Mouse (Mus musculus) kidney, embryonic 16.5 days (tissue): Measurements from ENCODE around the gene Gm10837. TPM values are rescaled to one million over a fixed set of nuclear protein-coding genes. Genes with fewer than 3 reads are reported as not detected.
"Not testable (repeated sequence)": the region's sequence is repeated elsewhere in the genome, so short reads cannot be mapped to it uniquely, and the experiment has no call there.

Source experiments
- ATAC-seq: fragments of 200-750 bp; cut with Nextera tagmentation; 2 replicates; pipeline ENCODE4 v1.8.0; 2017; ENCODE audit warnings: moderate TSS enrichment; ENCODE audit not compliant: low FRiP score, low TSS enrichment
- H3K27ac ChIP-seq: fragments of 300-500 bp; sonication (generic); 2 replicates; pipeline ENCODE4 v1.5.1; 2014; ENCODE audit warnings: low read length
- H3K27me3 ChIP-seq: fragments of 300-500 bp; sonication (generic); 2 replicates; pipeline ENCODE4 v1.6.1; 2014; ENCODE audit warnings: low read length, control low read depth, mixed read lengths; ENCODE audit not compliant: insufficient read depth
- H3K36me3 ChIP-seq: fragments of 300-500 bp; sonication (generic); 2 replicates; pipeline ENCODE4 v1.6.1; 2014; ENCODE audit warnings: low read length, control low read depth, mixed read lengths; ENCODE audit not compliant: insufficient read depth
- H3K4me1 ChIP-seq: fragments of 300-500 bp; sonication (generic); 2 replicates; pipeline ENCODE4 v1.6.1; 2014; ENCODE audit warnings: low read length, control low read depth, mixed read lengths; ENCODE audit not compliant: insufficient read depth
- H3K4me2 ChIP-seq: fragments of 300-500 bp; sonication (generic); replicated peaks from 2 replicates; pipeline ENCODE4 v1.6.1; 2014; ENCODE audit warnings: low read depth, low read length
- H3K4me3 ChIP-seq: fragments of 300-500 bp; sonication (generic); 2 replicates; pipeline ENCODE4 v1.5.1; 2014; ENCODE audit warnings: mild to moderate bottlenecking, low read length
- H3K9ac ChIP-seq: fragments of 300-500 bp; sonication (generic); replicated peaks from 2 replicates; pipeline ENCODE4 v1.6.1; 2014; ENCODE audit warnings: low read length
- H3K9me3 ChIP-seq: fragments of 300-500 bp; sonication (generic); 2 replicates; pipeline ENCODE4 v1.6.1; 2016; ENCODE audit warnings: low read length, control low read depth
- WGBS: fragments of 180-500 bp; shearing (Covaris S2); extraction: QIAGEN DNeasy Blood & Tissue Kit; methylation state at CpG from one replicate; pipeline ENCODE4 v1.1.7; 2014; 5-methylcytosine and 5-hydroxymethylcytosine counted together
- polyA plus RNA-seq: library from polyadenylated mRNA; unstranded; fragments of >200 nt; fragmentation: Nextera tagmentation; extraction: Ambion mirVana; gene quantifications from 2 replicates; pipeline ENCODE4 v1.2.1, GENCODE M21; 2015

Gene Gm10837
- polyA plus RNA-seq, 1 experiment from 2014 or later = not detected

- no peak overlapping the region for H3K27ac ChIP-seq
- H3K4me1 ChIP-seq = peaks cover 23% of the 10 kb centered on the region
- no peaks in the 10 kb centered on the region for H3K9me3 ChIP-seq
- no peaks in the 10 kb centered on the region for H3K36me3 ChIP-seq
- peaks cover 74% of the 10 kb centered on the region for H3K27me3 ChIP-seq
- no peak overlapping the region for H3K4me3 ChIP-seq
- no peak for ATAC-seq
- WGBS = 75% methylated on average over 10 of the region's 10 CpGs
- no peak overlapping the region for H3K4me2 ChIP-seq
- H3K9ac ChIP-seq = no peak overlapping the region
Observed at GRCm38 (mm10) chr14:122454901-122455561, 35.4 kb upstream of the Gm10837 start.

GRCm38 (mm10) chr14:122455562-122455958, 34.8 kb upstream of the Gm10837 start:
- H3K4me3 ChIP-seq = no peak overlapping the region
- peaks cover 18% of the 10 kb centered on the region for H3K4me1 ChIP-seq
- no peaks in the 10 kb centered on the region for H3K9me3 ChIP-seq
- no peak overlapping the region for H3K4me2 ChIP-seq
- H3K36me3 ChIP-seq = no peaks in the 10 kb centered on the region
- no peak overlapping the region for H3K9ac ChIP-seq
- no peak overlapping the region for H3K27ac ChIP-seq
- peaks cover 74% of the 10 kb centered on the region for H3K27me3 ChIP-seq
- no peak for ATAC-seq
- 75% methylated on average over 4 of the region's 4 CpGs for WGBS

GRCm38 (mm10) chr14:122459332-122459731, 31.1 kb upstream of the Gm10837 start:
- H3K4me3 ChIP-seq, H3K4me2 ChIP-seq, H3K9ac ChIP-seq, H3K27ac ChIP-seq, H3K9me3 ChIP-seq, H3K36me3 ChIP-seq, ATAC-seq, H3K4me1 ChIP-seq: not testable (repeated sequence)
- peaks cover 69% of the 10 kb centered on the region for H3K27me3 ChIP-seq
- 86% methylated on average over 6 of the region's 12 CpGs for WGBS

- H3K9me3 ChIP-seq = no peaks in the 10 kb centered on the region
- no peak overlapping the region for H3K4me2 ChIP-seq
- no peak for ATAC-seq
- no peak overlapping the region for H3K4me3 ChIP-seq
- H3K36me3 ChIP-seq = no peaks in the 10 kb centered on the region
- no peak overlapping the region for H3K27ac ChIP-seq
- 87% methylated on average over 1 of the region's 1 CpGs for WGBS
- no peak overlapping the region for H3K9ac ChIP-seq
- H3K27me3 ChIP-seq = peaks cover 70% of the 10 kb centered on the region
- H3K4me1 ChIP-seq = peaks cover 11% of the 10 kb centered on the region
Observed at GRCm38 (mm10) chr14:122459776-122460175, 30.6 kb upstream of the Gm10837 start.

DNA sequence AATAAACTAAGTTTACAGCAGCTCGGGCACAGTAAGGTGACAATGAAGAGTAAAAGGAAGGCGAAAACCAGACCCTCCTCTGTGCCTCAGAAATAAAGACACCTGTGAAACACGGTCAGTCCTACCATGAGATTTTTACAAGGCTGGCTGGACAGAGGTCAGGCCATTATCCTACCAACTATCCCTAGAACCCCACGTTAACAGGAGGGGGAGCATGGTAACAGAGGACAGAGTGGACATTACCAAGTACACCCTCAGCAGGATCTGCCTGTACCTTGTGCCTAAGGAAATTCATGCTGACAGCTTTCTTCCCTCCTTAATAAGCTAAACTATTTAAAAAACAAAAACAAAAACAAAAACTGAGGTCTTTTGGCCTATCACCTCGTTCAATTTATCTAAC, 30.2 kb upstream of the Gm10837 start:
- H3K4me1 ChIP-seq = peaks cover 15% of the 10 kb centered on the region
- H3K27ac ChIP-seq = no peak overlapping the region
- no peak overlapping the region for H3K4me3 ChIP-seq
- H3K36me3 ChIP-seq = no peaks in the 10 kb centered on the region
- no peak for ATAC-seq
- H3K9ac ChIP-seq = no peak overlapping the region
- H3K27me3 ChIP-seq = peaks cover 70% of the 10 kb centered on the region
- H3K9me3 ChIP-seq = no peaks in the 10 kb centered on the region
- H3K4me2 ChIP-seq = no peak overlapping the region
- 45% methylated on average over 5 of the region's 5 CpGs for WGBS

DNA sequence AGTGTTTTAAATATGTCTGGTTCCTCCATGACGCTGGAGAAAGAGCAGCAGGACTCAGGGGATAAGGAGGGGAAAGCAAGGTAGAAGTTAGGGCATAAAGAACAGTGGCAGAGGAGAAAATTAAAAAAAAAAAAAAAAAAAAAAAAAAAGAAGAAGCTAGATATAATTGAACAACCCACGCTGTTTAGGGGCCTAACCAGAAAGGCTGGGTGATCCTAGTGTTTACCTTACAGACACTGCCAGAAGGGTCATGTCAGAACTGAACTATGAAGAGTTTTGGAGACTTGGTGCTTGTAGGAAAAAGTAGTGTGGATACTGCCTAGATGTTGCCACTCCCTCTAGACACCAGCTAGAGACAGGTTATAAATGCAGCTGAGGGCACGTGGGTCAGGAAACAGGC, 28.9 kb upstream of the Gm10837 start:
- Histone ChIP-seq H3K4me1 (peaks cover 20% of the 10 kb centered on the region), H3K4me3 (no peak overlapping the region), H3K27ac (no peak overlapping the region), H3K27me3 (peaks cover 71% of the 10 kb centered on the region), H3K4me2 (no peak overlapping the region), H3K9ac (no peak overlapping the region), H3K36me3 (no peaks in the 10 kb centered on the region), H3K9me3 (no peaks in the 10 kb centered on the region)
- whole genome bisulfite sequencing = 56% methylated on average over 3 of the region's 3 CpGs
- no peak for ATAC-seq

DNA sequence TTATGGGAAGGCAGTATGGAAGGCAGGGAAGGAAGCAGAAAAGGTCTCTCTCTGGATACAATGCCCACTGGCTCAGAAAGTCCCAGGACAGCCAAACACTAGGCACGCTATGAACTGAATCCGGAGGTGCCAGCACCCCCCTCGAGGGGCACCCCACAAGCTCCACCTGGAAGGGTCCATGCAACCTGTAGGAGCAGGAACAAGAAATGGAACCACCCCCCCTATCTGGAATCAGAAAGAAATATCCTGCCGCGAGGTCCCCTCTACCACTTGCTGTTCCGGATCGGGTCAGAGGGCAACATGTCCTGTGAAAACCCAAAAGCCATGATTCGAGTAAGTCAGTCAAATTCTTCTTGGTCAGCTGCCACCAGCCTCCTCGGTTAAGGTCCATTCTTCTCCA, 28.4 kb upstream of the Gm10837 start:
- Histone ChIP-seq H3K9me3 (no peaks in the 10 kb centered on the region), H3K4me1 (peaks cover 20% of the 10 kb centered on the region), H3K4me3 (no peak overlapping the region), H3K27ac (no peak overlapping the region), H3K4me2 (no peak overlapping the region), H3K36me3 (no peaks in the 10 kb centered on the region), H3K9ac (no peak overlapping the region), H3K27me3 (peaks cover 74% of the 10 kb centered on the region)
- WGBS = 23% methylated on average over 9 of the region's 9 CpGs
- no peak for ATAC-seq

- 16% methylated on average over 17 of the region's 17 CpGs for WGBS
- ATAC-seq = 0 out of 2 replicates have a peak, but pooled peaks have one; percentile 14
- Histone ChIP-seq H3K9ac (no peak overlapping the region), H3K27me3 (peaks cover 81% of the 10 kb centered on the region), H3K9me3 (no peaks in the 10 kb centered on the region), H3K4me1 (peaks cover 20% of the 10 kb centered on the region), H3K4me3 (no peak overlapping the region), H3K36me3 (no peaks in the 10 kb centered on the region), H3K4me2 (no peak overlapping the region), H3K27ac (no peak overlapping the region)
Observed at GRCm38 (mm10) chr14:122462689-122463079, 27.7 kb upstream of the Gm10837 start.

DNA sequence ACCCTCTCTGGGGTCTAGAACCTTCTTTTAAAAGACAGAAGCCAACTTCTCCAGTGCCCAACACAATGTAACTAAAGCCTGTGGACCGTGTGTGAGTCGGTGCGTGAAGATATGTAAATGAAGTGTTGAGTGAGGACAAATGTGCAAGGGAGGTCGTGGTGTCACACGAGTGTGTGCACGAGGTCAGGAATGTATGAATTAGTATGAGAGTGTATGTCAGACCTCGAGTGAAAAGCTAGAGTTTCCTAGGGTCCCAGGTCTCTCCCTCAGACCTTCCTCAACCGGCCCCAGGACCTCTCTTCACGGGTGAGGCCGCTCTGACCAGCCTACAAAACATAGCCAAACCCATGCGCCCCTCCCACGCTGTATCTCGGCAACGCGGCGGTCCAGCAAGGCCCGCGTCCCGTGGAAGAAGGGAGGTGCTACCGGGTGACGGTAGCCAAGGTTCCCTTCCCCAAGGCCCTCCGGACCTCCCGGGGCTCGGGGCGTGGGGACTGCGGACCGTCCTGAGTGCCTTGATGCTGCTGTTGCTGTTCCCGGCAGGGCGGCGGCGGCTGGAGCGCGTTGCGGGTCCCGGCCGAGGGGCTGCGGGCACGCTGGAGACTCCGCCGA, 27.2 kb upstream of the Gm10837 start:
- H3K9ac ChIP-seq = no peak overlapping the region
- H3K4me2 ChIP-seq = peak overlapping the region; percentile 84
- H3K4me1 ChIP-seq = peaks cover 20% of the 10 kb centered on the region
- H3K27ac ChIP-seq = no peak overlapping the region
- H3K36me3 ChIP-seq = no peaks in the 10 kb centered on the region
- 1% methylated on average over 40 of the region's 40 CpGs for WGBS
- peak overlapping the region; percentile 51 for H3K4me3 ChIP-seq
- H3K9me3 ChIP-seq = no peaks in the 10 kb centered on the region
- peak; percentile 35 for ATAC-seq
- H3K27me3 ChIP-seq = peaks cover 86% of the 10 kb centered on the region

- not testable (repeated sequence) for H3K36me3 ChIP-seq, H3K27ac ChIP-seq, H3K9me3 ChIP-seq
- peak overlapping the region; percentile 51 for H3K4me3 ChIP-seq
- H3K4me1 ChIP-seq = peaks cover 20% of the 10 kb centered on the region
- peak overlapping the region; percentile 84 for H3K4me2 ChIP-seq
- H3K9ac ChIP-seq = peak overlapping the region; percentile 22; the same call in 1 of the 2 replicates
- peaks cover 88% of the 10 kb centered on the region for H3K27me3 ChIP-seq
- ATAC-seq = peak; percentile 74; the same call in 1 of the 2 replicates
- WGBS = under 1% methylated on average over 51 of the region's 58 CpGs
Observed at GRCm38 (mm10) chr14:122463734-122464341, 26.5 kb upstream of the Gm10837 start.
